Mouse (Mus musculus): Measurements from ENCODE around the gene Fam189a1. TPM values are rescaled to one million over a fixed set of nuclear protein-coding genes. Genes with fewer than 3 reads are reported as not detected.

Fam189a1 gene
- total RNA-seq, 1 experiment from 2014 or later = not detected

DNA sequence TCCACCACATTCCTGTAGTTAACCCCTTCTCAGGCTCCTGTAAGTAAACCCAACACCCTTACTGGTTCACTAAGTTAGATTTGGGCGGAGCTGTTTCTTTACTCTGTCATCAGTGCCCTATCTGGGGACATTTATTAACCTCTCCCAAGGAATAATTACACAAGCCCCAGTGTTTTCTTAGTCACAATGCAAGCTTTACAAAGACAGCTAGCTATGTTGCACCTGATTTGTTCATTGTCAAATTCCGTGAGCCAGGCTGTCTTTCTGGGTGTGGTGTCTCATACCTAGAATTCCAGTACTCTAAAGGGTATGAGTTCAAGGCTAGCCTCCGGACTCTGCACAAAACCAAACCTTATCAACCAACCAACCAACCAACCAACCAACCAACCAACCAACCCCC, 250.9 kb downstream of the Fam189a1 start:
- ATAC-seq (replicated peaks; ENCODE audit: low read depth, poor library complexity, severe bottlenecking) = no peak

DNA sequence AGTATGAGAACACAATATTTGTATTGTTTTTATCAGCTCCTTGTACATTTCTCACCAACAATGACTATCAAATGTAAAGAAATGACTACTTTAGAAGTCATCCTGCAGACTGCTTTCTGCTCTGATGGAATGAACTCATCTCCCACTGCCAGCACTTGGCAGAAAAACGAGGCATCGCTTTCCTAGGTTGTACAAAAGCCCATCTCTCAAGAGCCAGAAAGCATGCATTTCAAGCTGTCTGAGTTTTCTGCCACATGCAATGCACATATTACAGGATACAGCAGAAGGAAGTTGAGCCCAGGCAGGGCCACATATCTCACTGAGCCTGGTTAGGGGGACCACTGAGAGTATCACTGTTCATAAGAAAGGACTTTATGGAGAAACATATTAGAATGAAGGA, 256.1 kb downstream of the Fam189a1 start:
- no peak for ATAC-seq (replicated peaks; ENCODE audit: low read depth, poor library complexity, severe bottlenecking)

DNA sequence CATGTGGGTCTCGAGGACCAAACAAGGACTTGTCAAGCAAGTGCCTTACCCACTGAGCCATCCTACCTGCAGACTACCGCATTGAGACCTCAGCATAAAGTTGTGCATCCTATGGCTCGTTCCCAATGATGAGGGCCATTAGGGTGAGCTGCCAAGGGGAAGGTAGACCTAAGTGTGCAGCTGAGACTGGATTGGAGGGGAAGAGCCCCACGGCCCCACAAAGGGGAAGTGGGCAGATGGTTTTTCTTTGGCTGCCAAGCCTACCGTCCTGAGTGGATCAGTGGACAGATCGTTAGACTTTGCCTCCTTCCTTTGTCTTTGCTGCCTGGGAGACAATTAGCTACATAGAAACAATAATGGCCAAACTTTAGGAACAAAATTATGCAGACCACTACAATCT, 259.8 kb downstream of the Fam189a1 start:
- 0 out of 2 replicates have a peak, but pooled peaks have one; percentile 50 for ATAC-seq (replicated peaks; ENCODE audit: low read depth, poor library complexity, severe bottlenecking)

DNA sequence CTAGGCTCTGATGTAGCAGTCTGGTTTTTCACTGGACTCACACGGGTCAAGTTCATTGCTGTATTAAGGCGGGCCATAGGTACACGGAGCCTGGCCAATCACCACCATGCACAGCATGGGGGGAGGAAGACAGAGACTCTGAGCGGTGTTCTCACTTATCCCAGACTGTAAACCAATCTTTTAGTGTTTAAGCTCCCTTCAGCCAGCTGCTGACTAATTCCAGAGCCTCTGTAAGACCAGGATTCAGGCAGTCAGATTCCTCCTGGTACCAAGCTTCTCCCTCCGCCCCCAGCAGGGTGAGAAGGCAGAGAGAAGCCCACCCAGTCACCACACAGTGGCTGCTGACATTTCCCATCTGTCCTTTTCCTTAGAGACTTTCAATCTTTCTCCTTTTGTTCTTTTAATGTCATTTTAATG, 260.7 kb downstream of the Fam189a1 start:
- no peak for ATAC-seq (replicated peaks; ENCODE audit: low read depth, poor library complexity, severe bottlenecking)

DNA sequence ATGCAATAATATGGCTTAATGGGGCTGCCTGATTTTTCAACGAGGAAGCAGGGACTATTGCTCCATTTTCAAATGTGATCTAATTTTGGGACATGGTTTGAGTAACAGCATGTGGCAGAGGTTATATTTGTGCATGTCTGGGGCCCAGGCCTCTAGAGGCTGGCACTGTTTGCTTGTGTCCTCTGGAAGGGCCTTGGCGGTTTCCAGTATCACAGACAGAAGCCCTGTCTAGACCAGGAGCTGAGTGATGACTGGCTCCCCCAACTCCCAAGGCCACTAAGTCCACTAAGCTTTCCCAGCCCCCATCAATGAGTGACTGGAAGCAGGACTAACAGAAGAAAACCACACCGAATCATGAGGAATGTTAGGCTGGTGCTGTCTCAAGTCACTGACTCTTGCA, 265.2 kb downstream of the Fam189a1 start:
- no peak for ATAC-seq (replicated peaks; ENCODE audit: low read depth, poor library complexity, severe bottlenecking)

DNA sequence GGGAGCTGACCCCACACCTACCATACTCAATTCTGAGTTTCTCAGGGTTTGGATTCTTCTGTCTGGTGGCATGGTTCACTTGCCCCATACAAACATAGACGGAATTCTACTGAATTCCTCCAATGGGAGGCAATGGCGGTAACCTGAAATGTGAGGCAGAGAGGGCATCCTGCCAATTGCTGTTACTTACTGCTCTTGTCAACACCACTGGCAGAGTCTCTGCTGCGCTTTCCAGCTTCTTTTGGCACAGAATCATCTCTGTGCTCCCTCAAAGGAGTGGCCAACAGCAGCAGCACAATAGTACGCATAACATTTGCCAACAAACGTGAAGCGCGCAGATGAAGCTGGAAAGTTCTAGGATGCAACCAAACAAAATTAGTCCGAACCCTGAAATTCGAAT, 266.5 kb downstream of the Fam189a1 start:
- no peak for ATAC-seq (replicated peaks; ENCODE audit: low read depth, poor library complexity, severe bottlenecking)

DNA sequence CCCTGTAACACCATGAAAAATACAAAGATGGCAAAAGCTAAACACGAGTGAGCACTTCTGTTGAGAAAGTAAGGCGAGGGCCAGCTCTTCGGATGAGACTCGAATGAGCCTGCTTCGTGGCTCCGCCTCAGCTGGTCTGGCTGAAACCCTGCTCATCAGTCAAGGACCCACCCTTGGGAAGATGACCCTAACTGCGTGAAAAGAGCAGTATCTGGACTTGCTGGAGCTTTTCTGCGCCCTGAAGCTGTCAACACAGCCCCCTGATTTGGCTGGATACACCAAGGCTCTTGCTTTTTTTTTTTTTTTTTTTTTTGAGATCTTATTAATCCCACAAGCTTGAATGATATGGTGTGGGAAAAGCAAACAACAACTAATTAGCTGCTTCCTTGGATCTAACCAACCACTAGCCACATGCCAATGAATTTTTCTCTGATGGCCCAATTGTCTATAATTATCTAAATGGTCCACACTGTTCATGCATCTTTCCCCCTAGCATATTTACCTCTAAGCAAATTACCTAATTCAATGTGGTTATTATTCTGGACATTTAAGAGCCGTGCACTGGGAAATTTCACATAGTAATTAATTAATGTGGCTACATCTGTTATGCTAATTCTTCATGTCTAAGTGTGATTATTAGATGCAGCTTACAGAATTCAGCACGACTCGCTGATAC, 272.0 kb downstream of the Fam189a1 start:
- ATAC-seq (replicated peaks; ENCODE audit: low read depth, poor library complexity, severe bottlenecking) = no peak

DNA sequence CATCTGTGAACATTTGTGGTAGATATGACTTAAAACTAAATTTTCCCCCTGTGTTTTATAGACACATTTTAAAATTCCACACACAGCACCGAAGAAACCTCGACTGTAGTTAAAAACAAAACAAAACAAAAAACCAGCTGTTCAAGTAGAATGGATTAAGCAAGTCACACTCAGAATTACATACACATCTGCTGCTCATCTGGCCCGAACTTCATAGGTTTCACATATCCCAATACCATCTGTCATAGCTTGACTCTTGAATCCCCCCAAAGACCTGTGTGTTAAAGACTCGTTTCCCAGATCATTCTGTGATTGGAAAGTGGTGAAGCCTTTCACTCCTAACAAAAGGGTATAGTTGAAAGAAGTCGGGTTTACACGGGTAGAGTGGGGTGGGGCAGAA, 274.1 kb downstream of the Fam189a1 start:
- no peak for ATAC-seq (replicated peaks; ENCODE audit: low read depth, poor library complexity, severe bottlenecking)

DNA sequence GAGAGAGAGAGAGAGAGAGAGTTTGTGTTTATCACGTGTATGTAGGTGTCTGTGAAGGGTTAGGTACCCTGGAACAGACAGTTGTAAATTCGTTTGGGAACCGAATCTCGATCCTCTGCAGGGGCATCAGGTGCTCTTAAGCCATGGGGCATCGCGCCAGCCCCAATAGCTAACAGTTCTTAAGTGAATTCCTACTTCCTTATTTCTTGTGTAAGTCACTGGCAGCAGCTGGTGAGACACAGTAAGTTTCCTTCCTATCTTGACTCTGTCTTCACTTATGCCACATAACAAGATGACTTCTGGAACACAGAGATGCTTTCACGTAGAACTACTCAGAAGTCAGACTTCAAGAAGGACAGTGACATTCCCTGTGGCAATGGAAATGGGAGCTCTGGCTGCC, 275.0 kb downstream of the Fam189a1 start:
- peak; percentile 90 for ATAC-seq (replicated peaks; ENCODE audit: low read depth, poor library complexity, severe bottlenecking)

DNA sequence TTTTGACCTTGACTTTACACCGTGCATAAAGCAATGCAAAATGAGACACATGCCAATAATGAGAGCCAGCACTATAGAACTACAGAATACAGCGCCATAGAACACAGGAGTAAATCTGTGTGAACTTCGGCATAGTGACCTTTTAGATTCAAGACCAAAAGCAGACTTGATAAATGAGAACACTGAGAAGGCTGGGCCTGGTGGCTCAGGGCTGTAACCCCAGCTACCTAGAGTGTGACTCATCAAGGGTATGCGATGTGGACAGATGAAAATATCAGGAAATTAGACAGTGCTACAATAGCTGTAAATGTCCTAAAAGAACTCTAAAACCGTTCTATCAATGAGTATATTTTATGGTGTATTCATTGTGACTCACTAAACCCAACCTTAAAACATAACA, 276.0 kb downstream of the Fam189a1 start:
- no peak for ATAC-seq (replicated peaks; ENCODE audit: low read depth, poor library complexity, severe bottlenecking)

DNA sequence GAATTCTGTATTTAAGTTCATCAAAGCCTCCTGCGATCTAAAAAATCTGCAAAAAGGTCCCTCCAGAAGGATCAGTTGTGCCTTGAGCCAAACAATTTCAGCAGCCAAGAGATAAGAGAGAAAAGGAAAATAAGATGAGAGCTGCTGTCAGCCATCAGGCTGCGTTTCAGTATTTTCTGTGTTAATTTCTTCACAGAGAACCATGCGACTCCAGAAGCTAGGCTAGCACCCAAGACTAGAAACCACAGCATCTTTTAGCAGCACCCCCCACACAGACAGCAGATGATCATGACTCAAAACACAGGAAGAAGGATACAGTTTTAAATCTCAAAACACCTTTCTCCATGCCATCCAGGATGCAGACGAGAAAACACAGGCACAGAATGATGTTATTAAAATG, 281.4 kb downstream of the Fam189a1 start:
- no peak for ATAC-seq (replicated peaks; ENCODE audit: low read depth, poor library complexity, severe bottlenecking)

DNA sequence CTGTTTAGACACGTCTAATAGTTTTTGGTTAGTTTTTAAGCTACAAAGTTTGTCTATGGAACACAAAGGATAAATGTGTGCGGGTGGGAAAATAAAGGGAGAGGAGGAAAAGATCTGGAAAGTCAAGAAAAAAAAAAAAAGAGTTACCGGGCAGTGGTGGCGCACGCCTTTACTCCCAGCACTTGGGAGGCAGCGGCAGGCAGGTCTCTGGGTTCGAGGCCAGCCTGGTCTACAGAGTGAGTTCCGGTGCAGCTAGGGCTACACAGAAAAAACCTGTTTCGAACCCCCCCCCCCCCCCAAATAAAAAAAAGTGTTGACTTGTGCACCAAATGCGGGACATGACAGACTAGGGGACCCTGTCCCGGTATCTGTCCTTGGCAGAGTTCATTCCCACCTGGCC, 283.1 kb downstream of the Fam189a1 start:
- no peak for ATAC-seq (replicated peaks; ENCODE audit: low read depth, poor library complexity, severe bottlenecking)

DNA sequence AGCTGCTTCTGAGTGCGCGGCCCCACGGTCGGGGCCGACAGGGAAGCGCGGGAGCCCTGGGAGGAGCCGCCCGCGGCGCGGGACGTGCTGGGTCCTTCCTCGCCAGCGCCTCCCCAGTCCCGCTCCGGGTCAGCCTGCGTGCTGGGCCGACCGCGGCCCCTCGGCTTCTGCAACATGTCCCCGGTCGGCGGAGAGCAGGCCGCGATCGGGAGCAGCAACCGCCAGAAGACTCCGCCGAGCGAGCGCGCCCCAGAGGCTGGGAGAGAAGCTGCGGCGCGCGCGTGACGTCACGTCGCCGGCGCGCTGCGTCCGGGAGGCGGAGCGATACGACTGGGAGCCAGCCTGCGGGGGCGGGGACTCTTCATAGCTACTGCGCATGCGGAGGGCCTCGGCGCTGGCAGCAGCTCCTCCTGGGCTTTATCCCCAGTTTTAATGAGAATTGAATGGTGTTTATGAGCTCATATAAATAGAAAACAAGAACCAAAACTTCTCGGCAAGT, 283.6 kb downstream of the Fam189a1 start, which contains the start of gene Nsmce3:
TSS of gene Nsmce3 (minus strand) at position 255 of the 499 bp plus-strand sequence.
- peak; percentile 94 for ATAC-seq (replicated peaks; ENCODE audit: low read depth, poor library complexity, severe bottlenecking)

DNA sequence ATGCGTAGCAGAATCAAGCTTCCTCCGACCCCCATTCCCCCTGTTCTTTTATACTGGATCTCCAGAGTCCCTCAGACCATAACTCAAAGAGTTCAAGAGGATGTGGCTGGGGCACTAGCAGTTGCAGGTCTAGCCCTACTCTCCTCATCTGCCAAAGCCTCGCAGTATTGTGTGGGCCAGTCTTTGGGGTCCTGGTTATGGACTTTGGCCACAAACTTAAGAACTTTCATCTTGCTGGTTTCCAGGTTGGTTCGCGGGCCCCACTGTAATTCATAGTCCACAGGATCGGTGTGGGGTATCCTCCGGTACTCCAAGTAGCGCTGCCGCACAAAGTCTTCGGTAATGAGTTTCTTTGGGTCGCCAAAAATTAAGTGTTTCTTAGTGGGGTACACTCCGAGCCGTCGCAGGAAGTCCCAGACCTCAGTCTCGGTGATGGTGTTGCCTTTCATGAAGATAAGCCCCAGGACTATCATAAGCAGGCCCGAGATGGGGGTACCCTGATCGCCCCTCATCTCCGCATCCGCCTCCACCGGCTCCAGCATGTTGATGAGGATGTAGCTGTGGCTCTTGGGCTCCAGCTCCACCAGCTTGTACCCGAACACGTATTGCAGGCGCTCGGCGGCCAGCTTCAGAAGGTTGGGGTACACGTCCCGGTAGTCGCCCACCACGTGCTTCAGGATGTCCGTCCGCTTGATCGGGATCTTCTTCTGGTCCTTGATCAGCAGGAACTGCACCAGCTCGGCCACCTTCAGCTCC, 284.2 kb downstream of the Fam189a1 start:
- ATAC-seq (replicated peaks; ENCODE audit: low read depth, poor library complexity, severe bottlenecking) = peak; percentile 46; the same call in 1 of the 2 replicates

DNA sequence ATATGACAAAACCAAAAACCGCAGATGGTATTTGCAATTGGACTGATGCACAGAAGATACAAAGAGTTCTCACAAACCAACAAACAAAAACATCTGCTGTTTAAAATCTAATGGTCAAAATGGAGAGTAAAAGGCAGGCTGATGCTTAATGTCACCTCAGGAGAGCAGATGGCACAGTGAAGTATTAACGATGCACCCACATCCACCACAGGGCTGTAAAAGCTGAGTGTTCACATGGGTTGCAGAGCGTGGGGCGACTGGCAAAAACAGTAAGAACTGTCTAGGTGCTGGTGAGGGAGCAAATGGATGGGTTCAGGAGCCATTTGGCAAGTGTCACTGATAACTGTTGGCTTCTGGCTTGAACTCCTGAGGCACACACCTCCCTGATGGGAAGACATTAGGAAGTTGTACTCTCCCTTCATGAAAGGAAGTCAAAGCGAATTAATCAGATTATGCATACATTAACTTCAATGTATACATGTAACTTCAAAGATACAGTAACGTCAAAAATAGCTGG, 286.8 kb downstream of the Fam189a1 start:
- ATAC-seq (replicated peaks; ENCODE audit: low read depth, poor library complexity, severe bottlenecking) = no peak

DNA sequence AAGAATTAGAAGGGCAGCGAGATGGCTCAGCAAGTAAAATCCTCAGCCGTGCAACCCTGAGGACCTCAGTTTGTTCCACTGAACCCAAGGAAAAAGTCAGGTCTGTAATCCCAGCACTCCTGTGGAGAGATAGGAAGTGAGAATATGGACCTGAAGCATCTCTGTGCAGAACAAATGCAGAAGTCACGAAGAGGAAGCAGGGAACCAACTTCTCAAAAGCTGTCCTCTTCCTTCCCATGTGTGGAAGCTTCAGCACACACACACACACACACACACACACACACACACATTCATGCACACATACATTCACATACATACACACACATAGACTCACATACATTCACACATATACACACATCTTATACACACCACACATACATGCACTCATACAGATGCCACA, 292.8 kb downstream of the Fam189a1 start:
- peak; percentile 58 for ATAC-seq (replicated peaks; ENCODE audit: low read depth, poor library complexity, severe bottlenecking)

DNA sequence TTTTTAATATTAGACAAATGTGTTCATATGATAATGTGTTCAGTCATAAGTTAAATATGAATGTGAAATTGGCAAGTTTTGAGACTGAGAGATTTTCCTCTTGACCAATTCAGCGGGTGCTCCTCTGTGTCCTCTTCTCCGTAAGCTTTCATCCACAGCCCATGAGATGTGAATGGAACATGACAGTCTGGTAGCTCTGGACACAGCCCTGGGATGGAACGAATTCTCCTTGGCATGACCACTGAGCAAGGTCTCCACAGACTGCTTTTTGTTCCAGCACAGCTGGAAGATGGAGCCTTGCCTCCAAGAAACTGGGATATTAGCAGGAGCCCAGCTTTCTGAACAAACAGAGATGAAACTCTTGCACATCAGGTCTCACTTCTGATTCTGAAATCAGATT, 293.4 kb downstream of the Fam189a1 start:
- no peak for ATAC-seq (replicated peaks; ENCODE audit: low read depth, poor library complexity, severe bottlenecking)

DNA sequence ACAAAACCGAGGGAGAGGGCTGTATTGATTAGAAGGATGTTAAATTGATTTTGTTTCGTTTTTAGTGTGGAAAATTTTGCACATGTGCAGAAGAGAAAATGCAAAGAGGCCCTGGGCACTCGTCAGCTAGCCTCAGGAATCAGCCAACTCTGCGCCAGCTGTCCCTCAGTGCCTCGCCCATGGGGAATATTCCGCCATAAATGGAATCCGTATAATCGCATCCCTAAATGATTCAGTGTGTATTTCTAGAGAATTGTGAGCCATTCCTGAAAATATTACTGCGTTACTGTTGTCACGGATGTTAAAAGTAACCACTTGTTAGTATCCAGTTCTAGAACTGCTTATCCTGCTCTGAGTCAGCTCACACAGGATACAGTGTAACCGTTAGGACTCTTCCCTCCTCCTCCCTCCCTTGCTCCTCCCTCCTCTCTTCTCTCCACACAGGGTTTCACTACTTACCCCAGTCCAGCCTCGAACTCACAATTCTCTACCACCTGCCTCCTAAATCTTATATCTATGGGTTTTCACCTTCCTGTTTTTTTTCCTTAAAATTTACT, 299.8 kb downstream of the Fam189a1 start:
- no peak for ATAC-seq (replicated peaks; ENCODE audit: low read depth, poor library complexity, severe bottlenecking)

DNA sequence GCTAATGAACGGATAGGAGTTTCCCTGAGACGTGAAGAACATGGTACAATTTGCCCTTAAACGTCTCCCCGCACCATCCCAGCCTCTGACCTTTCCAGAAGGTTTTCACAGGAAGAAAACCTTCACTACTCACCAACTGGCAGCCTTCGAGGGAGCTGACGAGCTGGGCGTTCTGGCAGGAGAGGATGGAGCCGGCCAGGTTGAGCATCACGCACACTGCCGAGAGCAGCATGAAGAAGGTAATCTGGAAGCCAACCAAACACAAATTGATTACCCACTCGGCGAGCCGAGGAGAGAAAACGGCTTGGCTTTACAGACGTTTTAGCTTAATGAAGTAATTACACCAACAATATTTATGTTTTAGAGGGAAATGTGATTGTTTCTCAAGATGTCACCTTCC, 300.4 kb downstream of the Fam189a1 start:
- no peak for ATAC-seq (replicated peaks; ENCODE audit: low read depth, poor library complexity, severe bottlenecking)

DNA sequence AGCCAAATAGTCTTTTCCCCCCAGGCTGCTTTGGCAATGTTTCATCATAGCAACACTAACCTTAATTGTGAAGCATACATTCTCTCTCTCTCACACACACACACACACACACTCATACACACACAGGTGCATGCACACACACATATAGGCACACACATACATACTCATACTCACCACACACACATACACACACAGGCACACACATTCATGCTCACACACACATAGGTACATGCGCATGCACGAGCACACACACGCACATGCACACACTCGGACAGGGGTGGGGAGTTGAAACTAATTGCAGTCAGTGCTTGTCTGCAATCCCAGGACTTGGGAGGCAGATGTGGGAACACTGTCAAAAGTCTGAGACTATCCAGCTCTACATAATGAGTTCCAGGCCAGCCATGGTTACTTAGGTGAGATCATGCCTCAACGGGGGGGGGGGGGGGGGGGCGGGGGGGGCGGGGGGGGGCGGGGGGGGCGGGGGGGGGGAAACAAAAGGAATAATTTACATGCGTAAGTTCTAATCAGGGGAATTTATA, 300.9 kb downstream of the Fam189a1 start:
- ATAC-seq (replicated peaks; ENCODE audit: low read depth, poor library complexity, severe bottlenecking) = no peak

DNA sequence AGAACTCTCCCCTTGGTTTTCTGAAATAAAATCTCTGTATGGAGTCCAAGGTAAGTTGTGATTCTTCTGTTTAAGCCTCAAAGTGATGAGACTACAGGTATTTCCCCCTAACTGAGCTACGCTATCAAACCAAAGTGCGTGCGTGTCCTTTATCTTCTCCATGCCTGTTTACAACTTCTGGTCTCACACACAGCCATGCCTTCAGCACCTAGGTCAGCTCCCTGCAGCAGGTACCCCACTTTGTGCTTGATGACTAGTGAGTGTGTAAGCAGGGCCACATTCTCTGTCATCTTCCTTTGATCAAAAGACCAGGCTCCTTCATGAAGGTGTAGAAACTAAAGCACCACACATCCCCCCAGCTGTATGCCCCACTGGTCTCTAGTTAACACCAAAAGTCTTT, 305.6 kb downstream of the Fam189a1 start:
- ATAC-seq (replicated peaks; ENCODE audit: low read depth, poor library complexity, severe bottlenecking) = 0 out of 2 replicates have a peak, but pooled peaks have one; percentile 54

Data from common myeloid progenitor, adult 5-6 weeks (primary cell).